Mouse (Mus musculus): ENCODE measurements at regions not wholly inside any gene's neighbourhood (a gene's known extent, or its start where the extent isn't known, plus 50 kb on each side); places are given as distances from the start of the nearest gene placed in this dataset.
A peak's percentile ranks its signal among the peaks of the same experiment; 100 is the strongest.

DNA sequence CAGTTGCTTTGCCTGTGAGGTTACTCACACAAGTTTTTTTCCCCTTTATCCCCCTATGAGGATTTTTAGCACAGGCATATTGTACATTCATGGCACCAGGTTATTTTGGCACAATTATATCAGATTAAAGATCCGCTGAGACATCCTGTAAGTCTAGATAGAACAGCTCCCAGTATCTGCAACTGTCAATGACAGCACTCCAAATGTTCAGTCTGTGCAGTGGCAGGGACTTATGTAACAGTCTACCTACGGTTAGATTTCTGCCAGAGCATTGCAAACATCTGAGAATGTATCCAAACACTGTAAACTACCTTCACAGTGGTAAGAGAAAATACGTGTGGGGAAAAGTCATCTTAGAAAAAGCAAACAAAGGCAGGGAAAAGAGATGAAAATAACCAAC, 163.5 kb upstream of the Kcnh7 start:
- peak; percentile 67 for DNase-seq (ENCODE audit: low read depth, low spot score)

GRCm38 (mm10) chr2:63326750-63327149, 142.7 kb upstream of the Kcnh7 start:
- DNase-seq (ENCODE audit: low read depth, low spot score): peak; percentile 17

DNA sequence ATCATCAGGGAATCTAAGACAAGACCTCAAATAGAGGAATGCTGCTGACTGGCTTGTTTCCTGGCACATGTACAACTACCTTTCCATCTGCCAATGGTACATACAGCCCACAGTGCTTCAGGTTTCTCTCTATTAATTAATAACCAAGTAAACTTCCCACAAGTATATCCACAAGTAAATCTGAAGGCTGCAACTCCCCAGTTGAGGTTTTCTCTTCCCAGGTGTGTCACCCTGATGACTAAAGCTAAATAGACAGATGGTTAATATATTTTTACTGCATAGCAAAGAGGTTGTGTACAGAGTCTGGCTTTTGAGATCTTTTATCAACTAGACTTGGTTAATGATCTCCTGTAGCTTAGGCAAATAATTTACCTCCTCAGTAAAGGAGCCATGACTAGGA, 96.8 kb upstream of the Kcnh7 start:
- DNase-seq (ENCODE audit: low read depth, low spot score): no peak

DNA sequence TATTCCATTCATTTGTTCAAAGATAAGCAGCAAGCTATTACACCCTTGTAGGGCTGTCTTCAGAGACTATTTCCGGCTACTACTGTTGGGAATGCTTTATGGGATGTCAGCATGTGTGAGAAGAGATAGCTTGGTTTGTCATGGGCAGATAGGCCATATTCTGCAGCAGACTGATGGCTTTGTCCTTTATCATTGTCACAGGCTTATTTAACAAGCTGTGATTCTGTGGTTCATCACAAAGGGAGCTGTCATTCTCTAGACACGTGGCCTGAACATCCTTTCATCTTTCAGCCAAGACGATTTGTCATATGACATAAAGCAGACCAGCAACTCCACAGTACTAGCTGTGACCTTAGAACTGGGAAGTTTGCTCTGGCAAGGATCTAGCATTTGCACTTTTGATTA, 89.7 kb upstream of the Kcnh7 start:
- no peak for DNase-seq (ENCODE audit: low read depth, low spot score)

DNA sequence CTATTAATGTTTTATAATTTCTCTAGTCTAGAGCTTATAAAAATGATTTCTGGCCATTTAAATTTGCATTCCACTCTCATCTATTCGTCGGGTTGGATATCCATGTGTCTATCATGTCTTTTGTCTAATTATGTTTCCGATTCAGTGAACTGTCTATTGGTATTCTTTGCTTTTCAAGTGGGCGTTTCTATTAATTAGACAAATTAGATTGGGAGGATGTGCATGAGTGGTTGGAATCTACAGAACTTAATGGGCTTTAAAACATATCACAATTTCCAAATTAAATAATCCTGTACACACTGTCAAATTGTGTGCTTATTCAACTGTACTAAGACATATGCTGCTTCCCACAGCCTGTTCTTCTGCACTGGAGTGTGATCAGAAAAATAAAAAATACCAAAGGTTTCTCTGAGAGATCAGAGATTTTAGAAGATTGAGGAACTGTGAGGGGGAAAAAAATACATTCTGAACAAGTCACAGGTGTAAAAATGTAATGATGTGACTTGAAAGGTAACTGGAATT, 62.1 kb upstream of the Kcnh7 start:
- peak; percentile 16 for DNase-seq (ENCODE audit: low read depth, low spot score)

DNA sequence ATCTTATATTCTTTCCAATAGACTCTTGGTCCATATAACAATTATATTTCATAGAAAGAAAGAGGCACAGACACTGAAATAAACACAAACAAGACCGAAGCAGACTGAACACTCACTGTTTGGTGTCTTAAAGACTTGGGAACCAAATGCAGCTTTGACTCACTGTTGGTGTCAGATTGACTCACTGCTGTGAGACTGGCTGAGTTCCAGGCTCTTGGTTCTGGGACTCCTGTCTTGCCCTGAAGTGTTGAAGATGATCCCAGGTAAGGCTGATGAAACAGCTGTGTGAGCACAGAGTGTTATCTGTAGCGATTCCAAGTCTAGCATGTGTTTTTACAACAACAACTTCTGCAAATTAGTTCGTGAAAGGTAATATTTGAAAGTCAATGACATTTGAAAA, 55.2 kb upstream of the Kcnh7 start:
- peak; percentile 71 for DNase-seq (ENCODE audit: low read depth, low spot score)

All from brain, adult 2 months (tissue).